Mouse (Mus musculus) adrenal gland, postnatal 10 days (tissue): ENCODE measurements around the gene Atraid. TPM values are rescaled to one million over a fixed set of nuclear protein-coding genes. Genes with fewer than 3 reads are reported as not detected.

ENCODE experiments used
- DNase-seq: peaks from one replicate; pipeline ENCODE4 v3.0.0; 2021; ENCODE audit warnings: mixed read lengths
- total RNA-seq, 2 experiments: library from RNA; stranded (reverse); gene quantifications; 2 replicates each; pipeline ENCODE4 v1.2.3; 2021

Atraid gene
- total RNA-seq, 2 experiments from 2014 or later = 123 to 129 TPM

- peak; percentile 60 for DNase-seq
These were observed 46.9 kb downstream of the Atraid start for GRCm38 (mm10) chr5:31094799-31095691.

DNA sequence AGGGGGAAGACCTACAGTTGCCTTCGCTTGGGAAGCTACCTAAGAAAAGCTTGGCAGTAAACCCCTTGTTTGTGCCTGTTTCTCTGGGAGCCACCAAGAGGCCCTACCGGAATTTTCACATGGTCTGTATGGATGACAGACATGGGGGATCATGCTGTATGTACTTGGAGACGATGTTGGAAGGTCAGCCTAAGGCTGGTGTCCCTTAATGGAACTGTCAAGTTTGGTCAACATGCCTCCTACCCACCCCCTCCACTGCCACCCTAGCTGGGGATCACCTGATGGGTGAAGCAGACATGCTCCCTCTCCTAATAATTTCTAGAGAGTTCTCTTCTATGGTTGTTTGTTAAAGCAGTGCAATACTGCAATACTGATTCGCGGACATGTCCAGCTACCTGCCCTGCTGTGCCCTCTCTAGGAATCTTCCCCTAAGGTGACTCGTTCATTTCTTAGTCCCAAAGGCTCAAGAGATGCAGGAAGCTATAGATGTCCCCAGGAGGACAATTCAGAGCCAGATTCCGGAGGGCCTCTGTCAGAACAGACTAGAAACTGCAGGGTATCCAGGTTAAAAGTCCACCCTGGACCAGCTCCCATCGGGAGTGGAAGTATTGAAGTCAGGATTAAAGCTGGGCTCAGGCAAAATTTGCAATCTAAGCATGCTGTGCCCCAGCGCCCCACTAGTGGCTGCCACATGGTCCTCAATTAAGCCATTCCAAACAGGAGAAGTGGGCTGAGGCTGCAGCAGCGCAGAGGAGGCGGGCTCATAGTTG is 47.8 kb downstream of the Atraid start:
- no peak for DNase-seq

Other genes starting within 250 kb of the Atraid start
- gene Mapre3, start 233.7 kb upstream of the Atraid start, total RNA-seq = 10 to 100 TPM; 35.9 to 47.4 TPM
- gene Tmem214, start 180.3 kb upstream of the Atraid start, total RNA-seq = 10 to 100 TPM; 49.4 to 50.4 TPM
- 10 to 100 TPM; 12.4 to 17.0 TPM for gene Agbl5, start 159.6 kb upstream of the Atraid start, total RNA-seq
- gene Ost4, start 140.5 kb upstream of the Atraid start, total RNA-seq = 100 to 1,000 TPM; 208 to 219 TPM
- gene Emilin1, start 134.9 kb upstream of the Atraid start, total RNA-seq = 10 to 100 TPM; 60.0 to 63.4 TPM
- 10 to 100 TPM; 64.3 to 89.4 TPM for gene Khk, start 126.9 kb upstream of the Atraid start, total RNA-seq
- 1 to 10 TPM; 2.8 to 5.1 TPM for gene Cgref1, start 102.7 kb upstream of the Atraid start, total RNA-seq
- gene Preb, start 88.0 kb upstream of the Atraid start, total RNA-seq = 100 to 1,000 TPM; 110 to 118 TPM
- under 1 TPM; 0.39 to 0.99 TPM for gene Tcf23, start 79.7 kb upstream of the Atraid start, total RNA-seq
- gene Slc5a6, start 612 bp downstream of the Atraid start, total RNA-seq = 10 to 100 TPM; 14.1 to 16.0 TPM
- 10 to 100 TPM; 29.3 to 41.2 TPM for gene Cad, start 6.5 kb downstream of the Atraid start, total RNA-seq
- not detected for gene Dnajc5g, start 58.0 kb downstream of the Atraid start, total RNA-seq
- under 1 TPM; 0.60 to 0.76 TPM for gene Slc30a3, start 59.9 kb downstream of the Atraid start, total RNA-seq
- 10 to 100 TPM in 1 of 2 experiments, 1 to 10 TPM in 1; 3.3 to 16.1 TPM for gene Trim54, start 68.4 kb downstream of the Atraid start, total RNA-seq
- gene Ucn, start 90.5 kb downstream of the Atraid start, total RNA-seq = not detected
- gene Mpv17, start 105.9 kb downstream of the Atraid start, total RNA-seq = 10 to 100 TPM; 42.3 to 46.1 TPM
- 1 to 10 TPM; 1.5 to 2.8 TPM for gene Gm29609, start 131.6 kb downstream of the Atraid start, total RNA-seq
- 10 to 100 TPM; 46.3 to 64.2 TPM for gene Gtf3c2, start 131.8 kb downstream of the Atraid start, total RNA-seq
- 10 to 100 TPM; 79.2 to 90.3 TPM for gene Snx17, start 144.9 kb downstream of the Atraid start, total RNA-seq
- 10 to 100 TPM; 38.9 to 48.2 TPM for gene Eif2b4, start 145.1 kb downstream of the Atraid start, total RNA-seq
- 10 to 100 TPM; 23.0 to 23.7 TPM for gene Zfp513, start 154.0 kb downstream of the Atraid start, total RNA-seq
- gene Ppm1g, start 172.4 kb downstream of the Atraid start, total RNA-seq = 100 to 1,000 TPM; 125 to 127 TPM
- gene Nrbp1, start 192.6 kb downstream of the Atraid start, total RNA-seq = 10 to 100 TPM; 79.6 to 86.2 TPM
- gene Gm9970, start 192.9 kb downstream of the Atraid start, total RNA-seq = under 1 TPM in 1 of 2 experiments, not detected in 1; 0.97 TPM
- 1 to 10 TPM; 3.0 to 4.9 TPM for gene Krtcap3, start 203.4 kb downstream of the Atraid start, total RNA-seq
- 10 to 100 TPM; 27.7 to 36.2 TPM for gene Ift172, start 242.8 kb downstream of the Atraid start, total RNA-seq
- 10 to 100 TPM in 1 of 2 experiments, 1 to 10 TPM in 1; 6.8 to 10.7 TPM for gene Fndc4, start 247.8 kb downstream of the Atraid start, total RNA-seq
- gene Gckr, start 249.1 kb downstream of the Atraid start, total RNA-seq = 10 to 100 TPM; 14.5 to 32.1 TPM